Mouse (Mus musculus): Measurements from ENCODE around the gene Rnf157. TPM values are rescaled to one million over a fixed set of nuclear protein-coding genes. Genes with fewer than 3 reads are reported as not detected.

The Rnf157 gene
- polyA plus RNA-seq, 1 experiment from 2014 or later: 75.5 TPM

Other genes starting within 250 kb of the Rnf157 start
- 43.0 and 45.4 TPM in 2 replicates for gene Fbf1, start 244.9 kb downstream of the Rnf157 start, polyA plus RNA-seq (2014; fragmentation: Nextera tagmentation; extraction: Ambion mirVana)
- gene Ten1, start 214.2 kb downstream of the Rnf157 start, polyA plus RNA-seq (2014; fragmentation: Nextera tagmentation; extraction: Ambion mirVana): 80.7 and 88.0 TPM in 2 replicates
- gene Acox1, start 214.0 kb downstream of the Rnf157 start, polyA plus RNA-seq (2014; fragmentation: Nextera tagmentation; extraction: Ambion mirVana): 67.5 and 75.7 TPM in 2 replicates
- 0.62 and 0.64 TPM in 2 replicates for gene Evpl, start 175.0 kb downstream of the Rnf157 start, polyA plus RNA-seq (2014; fragmentation: Nextera tagmentation; extraction: Ambion mirVana)
- 52.0 and 54.0 TPM in 2 replicates for gene Srp68, start 138.8 kb downstream of the Rnf157 start, polyA plus RNA-seq (2014; fragmentation: Nextera tagmentation; extraction: Ambion mirVana)
- 0.55 and 0.57 TPM in 2 replicates for gene Galr2, start 132.1 kb downstream of the Rnf157 start, polyA plus RNA-seq (2014; fragmentation: Nextera tagmentation; extraction: Ambion mirVana)
- gene Exoc7, start 105.8 kb downstream of the Rnf157 start, polyA plus RNA-seq (2014; fragmentation: Nextera tagmentation; extraction: Ambion mirVana): 115 and 118 TPM in 2 replicates
- gene Foxj1, start 77.6 kb downstream of the Rnf157 start, polyA plus RNA-seq (2014; fragmentation: Nextera tagmentation; extraction: Ambion mirVana): 13.1 and 16.2 TPM in 2 replicates
- 61.4 and 67.6 TPM in 2 replicates for gene Ubald2, start 21.1 kb upstream of the Rnf157 start, polyA plus RNA-seq (2014; fragmentation: Nextera tagmentation; extraction: Ambion mirVana)
- gene Qrich2, start 53.2 kb upstream of the Rnf157 start, polyA plus RNA-seq (2014; fragmentation: Nextera tagmentation; extraction: Ambion mirVana): 0.09 TPM in 1 of 2 replicates, not detected in the other
- 162 and 173 TPM in 2 replicates for gene Prpsap1, start 81.2 kb upstream of the Rnf157 start, polyA plus RNA-seq (2014; fragmentation: Nextera tagmentation; extraction: Ambion mirVana)
- 4.0 and 4.1 TPM in 2 replicates for gene Sphk1, start 117.9 kb upstream of the Rnf157 start, polyA plus RNA-seq (2014; fragmentation: Nextera tagmentation; extraction: Ambion mirVana)
- 27.5 and 28.5 TPM in 2 replicates for gene Ube2o, start 168.4 kb upstream of the Rnf157 start, polyA plus RNA-seq (2014; fragmentation: Nextera tagmentation; extraction: Ambion mirVana)
- 0.15 TPM in 1 of 2 replicates, not detected in the other for gene Aanat, start 173.4 kb upstream of the Rnf157 start, polyA plus RNA-seq (2014; fragmentation: Nextera tagmentation; extraction: Ambion mirVana)
- gene Rhbdf2, start 214.0 kb upstream of the Rnf157 start, polyA plus RNA-seq (2014; fragmentation: Nextera tagmentation; extraction: Ambion mirVana): 1.1 and 1.2 TPM in 2 replicates
- 2.8 and 3.5 TPM in 2 replicates for gene Prcd, start 240.5 kb upstream of the Rnf157 start, polyA plus RNA-seq (2014; fragmentation: Nextera tagmentation; extraction: Ambion mirVana)
- gene Cygb, start 241.3 kb upstream of the Rnf157 start, polyA plus RNA-seq (2014; fragmentation: Nextera tagmentation; extraction: Ambion mirVana): 26.5 and 29.7 TPM in 2 replicates

Measured in hindbrain, embryonic 14.5 days (tissue).